Mouse (Mus musculus) kidney, adult 2 months (tissue): ENCODE data around the gene Spaca6.

Experiments used
- CTCF ChIP-seq: fragments of 200-500 bp; conservative IDR thresholded peaks from 2 replicates; pipeline ENCODE4 v1.5.1; 2011; ENCODE audit warnings: low read depth, mild to moderate bottlenecking, control low read depth, low read length, moderate library complexity, mixed read lengths; ENCODE audit not compliant: insufficient read depth, insufficient read length
- POLR2A ChIP-seq: fragments of 200-500 bp; IDR thresholded peaks from one replicate; pipeline ENCODE4 v1.6.1; 2011; ENCODE audit warnings: low read depth, low read length, control low read depth

- TF ChIP-seq CTCF (0 out of 2 replicates have a peak, but pooled peaks have one; percentile 8), POLR2A (no peak)
Observed at GRCm38 (mm10) chr17:17845187-17846027, 18.4 kb downstream of the Spaca6 start.
